Mouse (Mus musculus): ENCODE measurements at regions not wholly inside any gene's neighbourhood (a gene's known extent, or its start where the extent isn't known, plus 50 kb on each side); places are given as distances from the start of the nearest gene placed in this dataset.

DNA sequence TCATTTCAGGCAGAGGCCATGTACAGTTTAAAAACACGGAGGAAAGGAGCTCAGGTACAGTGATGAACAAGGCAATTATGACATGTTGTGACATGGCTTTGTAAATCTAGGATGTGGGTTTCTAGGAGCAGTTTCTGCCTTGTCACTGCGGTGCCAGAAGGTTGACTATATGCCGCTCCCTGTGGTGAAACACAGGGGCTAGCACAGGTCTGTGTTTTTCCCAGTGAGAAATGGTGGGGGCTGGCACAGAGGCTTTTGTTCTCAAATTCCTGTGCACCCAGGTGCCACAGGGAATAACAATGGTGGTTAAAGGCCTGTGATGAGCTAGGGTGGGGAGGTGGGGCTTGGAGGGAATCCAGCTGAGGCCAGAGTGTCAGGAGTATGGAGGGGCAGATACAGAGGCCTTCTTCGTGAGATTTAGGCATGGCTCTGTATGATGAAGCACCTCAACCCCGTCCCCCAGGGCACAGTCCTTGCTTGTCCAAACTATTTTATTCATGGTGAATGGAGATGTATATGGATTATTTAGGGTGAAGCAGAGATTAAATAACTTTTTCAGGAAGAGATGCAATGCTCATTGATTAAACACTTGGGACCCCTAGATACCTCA lies 80.0 kb upstream of the Inhba start:
- peak in 1 of 2 experiments; percentile 2 for DNase-seq

DNA sequence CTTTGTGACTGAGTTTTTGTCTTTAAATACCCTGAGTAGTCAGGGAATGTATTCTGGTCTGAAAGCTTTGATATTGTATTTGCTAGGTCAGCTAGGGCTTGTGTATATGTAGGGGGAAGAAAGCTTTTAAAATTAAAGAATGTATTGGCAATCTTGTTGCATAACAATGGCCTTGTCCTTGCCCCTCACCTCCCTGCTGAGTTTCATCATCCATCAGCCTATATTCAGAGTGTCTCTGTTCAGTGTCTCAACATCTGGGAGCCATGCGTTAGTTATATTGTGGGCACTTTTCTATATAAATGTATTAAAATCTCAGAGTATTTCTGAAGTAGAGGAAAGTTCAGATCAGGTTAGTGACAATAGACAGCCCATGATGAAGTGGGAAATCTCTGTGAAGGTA lies 76.0 kb upstream of the Inhba start:
- DNase-seq = no peak

DNA sequence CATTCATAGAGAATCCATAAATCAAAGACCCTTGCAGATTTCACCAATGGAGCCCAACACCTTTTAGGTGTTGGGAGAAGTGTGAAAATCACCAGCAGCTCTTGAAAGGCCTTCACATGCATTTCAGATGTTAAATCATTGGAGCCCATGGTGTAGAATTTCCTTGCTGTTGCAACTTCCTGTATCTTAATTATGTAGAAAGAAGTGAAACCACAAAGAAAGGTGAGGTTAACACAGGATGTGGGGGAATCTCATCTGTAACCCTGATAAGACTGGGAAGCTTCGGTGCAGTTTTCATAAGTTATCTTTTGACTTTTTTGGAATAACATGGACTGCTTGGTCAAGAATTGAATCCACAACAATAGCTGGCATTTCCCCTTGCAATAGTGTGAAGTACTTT lies 75.5 kb upstream of the Inhba start:
- no peak for DNase-seq

DNA sequence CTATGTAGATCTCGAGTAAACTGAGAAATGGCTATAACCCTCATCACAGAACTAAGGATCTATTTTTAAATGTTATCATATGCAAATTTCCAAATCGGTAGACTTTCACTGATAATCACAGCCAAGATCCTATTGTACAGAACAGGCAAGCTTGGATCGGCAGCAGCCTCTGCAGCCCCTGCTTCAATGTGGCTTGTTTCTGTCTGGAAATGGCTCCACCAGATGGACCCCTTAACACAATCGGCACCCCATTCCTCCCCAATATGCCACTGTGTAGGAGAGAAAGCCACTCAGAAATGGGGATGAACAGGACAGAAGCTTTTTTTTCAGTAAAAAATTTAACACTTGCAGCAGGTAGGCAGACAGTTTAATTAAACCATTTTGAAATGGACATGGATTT lies 61.5 kb upstream of the Inhba start:
- DNase-seq = no peak

DNA sequence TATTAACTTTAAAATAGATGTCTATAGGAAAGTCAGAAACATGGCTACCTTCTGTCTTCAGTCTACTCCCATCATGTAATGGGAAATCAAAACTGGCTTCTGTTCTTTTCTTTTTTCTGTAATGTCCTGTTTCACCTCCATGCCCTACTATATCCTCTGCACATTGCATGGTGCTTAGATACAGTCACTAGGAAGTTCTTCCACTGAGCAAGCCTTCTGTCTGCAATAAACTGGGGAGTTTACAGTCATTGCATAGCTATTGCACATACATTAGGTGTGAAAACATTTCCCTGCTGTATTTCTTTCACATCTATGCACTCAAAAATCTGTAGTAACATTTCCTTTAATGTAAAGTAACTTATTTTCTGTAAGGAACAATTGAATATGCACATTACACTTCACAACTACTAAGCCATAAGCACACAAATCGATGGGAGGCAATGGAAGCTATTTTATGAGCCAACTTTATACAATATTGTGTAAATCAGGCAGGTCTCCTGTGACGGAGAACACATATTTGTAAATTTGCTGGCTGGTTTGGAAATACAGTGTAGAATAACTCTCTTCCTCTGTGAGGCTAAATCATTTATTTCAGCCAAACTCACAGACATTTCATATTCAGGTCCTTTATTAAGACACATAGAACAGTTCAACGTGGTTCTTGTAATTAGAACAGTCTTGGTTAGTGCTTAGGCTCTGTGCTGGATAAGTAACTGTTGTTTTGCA lies 60.6 kb upstream of the Inhba start:
- no peak for DNase-seq

Data from cerebellum, postnatal 14 days (tissue).